Mouse (Mus musculus) myocyte (in vitro differentiated cells): ENCODE measurements around the gene Sult2b1. TPM values are rescaled to one million over a fixed set of nuclear protein-coding genes. Genes with fewer than 3 reads are reported as not detected.

Source experiments
- H3K27me3 ChIP-seq: one replicate; pipeline ENCODE4 v1.6.1; 2011; ENCODE audit not compliant: control insufficient read depth, insufficient read depth, insufficient read length
- H3K36me3 ChIP-seq: one replicate; pipeline ENCODE4 v1.6.1; 2011; ENCODE audit not compliant: control insufficient read depth, insufficient read depth
- H3K4me2 ChIP-seq: one replicate; pipeline ENCODE4 v1.6.1; 2011; ENCODE audit warnings: low read depth, control low read depth
- H3K4me3 ChIP-seq: one replicate; pipeline ENCODE4 v1.5.1; 2011; ENCODE audit warnings: mild to moderate bottlenecking, control low read depth, moderate library complexity
- H3K79me2 ChIP-seq: one replicate; pipeline ENCODE4 v1.6.1; 2011; ENCODE audit not compliant: control insufficient read depth, insufficient read depth
- H3ac ChIP-seq: one replicate; pipeline ENCODE4 v1.6.1; 2011; ENCODE audit not compliant: control insufficient read depth, insufficient read length
- CEBPB ChIP-seq: IDR thresholded peaks from 2 replicates; pipeline ENCODE4 v1.6.1; 2011; ENCODE audit warnings: mild to moderate bottlenecking, moderate library complexity; ENCODE audit not compliant: poor library complexity, insufficient read depth, severe bottlenecking
- E2F4 ChIP-seq: IDR thresholded peaks from one replicate; pipeline ENCODE4 v1.6.1; 2011; ENCODE audit warnings: mild to moderate bottlenecking, control low read depth, moderate library complexity; ENCODE audit not compliant: insufficient read depth
- MAX ChIP-seq: IDR thresholded peaks from one replicate; pipeline ENCODE4 v1.6.1; 2011; ENCODE audit warnings: low read depth, mild to moderate bottlenecking, control low read depth
- MYOD1 ChIP-seq, 3 experiments: IDR thresholded peaks; one replicate each; pipeline ENCODE4 v1.6.1; 2011; ENCODE audit warnings: control low read depth in 2 of 3, low read depth in 2 of 3, mild to moderate bottlenecking in 2 of 3, moderate library complexity in 1 of 3; ENCODE audit not compliant: insufficient read length in 2 of 3, control insufficient read depth in 1 of 3
- MYOG ChIP-seq, 3 experiments: IDR thresholded peaks; one replicate each; pipeline ENCODE4 v1.6.1; 2011; ENCODE audit warnings: control low read depth in 2 of 3, low read depth in 2 of 3, mild to moderate bottlenecking in 2 of 3; ENCODE audit not compliant: insufficient read length in 2 of 3, control insufficient read depth in 1 of 3, insufficient read depth in 1 of 3
- POLR2A ChIP-seq: IDR thresholded peaks from one replicate; pipeline ENCODE4 v1.6.1; 2011; ENCODE audit warnings: low read depth, mild to moderate bottlenecking, control low read depth, moderate library complexity; ENCODE audit not compliant: insufficient read length
- POLR2AphosphoS2 ChIP-seq: IDR thresholded peaks from one replicate; pipeline ENCODE4 v1.6.1; 2011; ENCODE audit warnings: low read depth, control low read depth; ENCODE audit not compliant: insufficient read length
- REST ChIP-seq: IDR thresholded peaks from one replicate; pipeline ENCODE4 v1.6.1; 2011; ENCODE audit warnings: mild to moderate bottlenecking, control low read depth, moderate library complexity; ENCODE audit not compliant: insufficient read depth, insufficient read length
- SRF ChIP-seq: IDR thresholded peaks from one replicate; pipeline ENCODE4 v1.6.1; 2011; ENCODE audit warnings: low read depth; ENCODE audit not compliant: control insufficient read depth, insufficient read length
- TCF12 ChIP-seq: IDR thresholded peaks from one replicate; pipeline ENCODE4 v1.6.1; 2011; ENCODE audit warnings: mild to moderate bottlenecking, control low read depth; ENCODE audit not compliant: poor library complexity, insufficient read depth, severe bottlenecking
- TCF3 ChIP-seq: IDR thresholded peaks from one replicate; pipeline ENCODE4 v1.6.1; 2011; ENCODE audit warnings: low read depth, control low read depth; ENCODE audit not compliant: insufficient read length
- USF1 ChIP-seq: IDR thresholded peaks from one replicate; pipeline ENCODE4 v1.6.1; 2011; ENCODE audit warnings: low read depth, mild to moderate bottlenecking, control low read depth, moderate library complexity
- polyA plus RNA-seq: library from polyadenylated mRNA; unstranded; fragments of >200 nt; fragmentation: generic; extraction: Trizol; gene quantifications from one replicate; pipeline ENCODE4 v1.2.1, GENCODE M21; 2012; ENCODE audit warnings: missing spikeins

The Sult2b1 gene
- polyA plus RNA-seq, 1 experiment = 0.47 TPM

DNA sequence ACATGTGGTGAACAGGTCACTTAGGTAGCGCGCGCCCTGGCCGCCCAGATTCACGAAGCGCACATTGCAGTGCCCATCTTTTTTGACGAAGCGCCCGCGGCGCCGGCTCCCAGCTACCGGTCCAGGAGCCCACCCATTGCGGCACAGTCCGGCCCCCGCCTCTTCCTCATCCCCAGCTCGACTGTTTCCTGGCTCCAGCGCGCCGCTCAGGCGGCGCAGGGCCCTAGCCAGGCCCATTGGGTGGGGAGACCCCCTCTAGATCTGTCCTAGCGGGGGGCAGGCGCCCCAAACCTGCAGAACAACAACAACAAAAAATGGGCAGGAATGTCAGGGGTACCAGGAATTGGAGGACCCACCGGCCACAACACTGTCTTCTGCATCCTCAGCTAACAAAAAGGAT is 35.4 kb upstream of the Sult2b1 start:
- no peak for TF ChIP-seq TCF12
- TF ChIP-seq REST = no peak
- TF ChIP-seq USF1 = no peak
- TF ChIP-seq SRF = no peak
- no peak for TF ChIP-seq MYOG (IDR thresholded peaks at IDR 0.05; ENCODE audit: control insufficient read depth in 1 of 3, insufficient read depth in 1 of 3, insufficient read length in 2 of 3, low read depth in 2 of 3)
- TF ChIP-seq MAX = no peak
- TF ChIP-seq E2F4 = no peak
- TF ChIP-seq POLR2AphosphoS2 = no peak
- no peak for TF ChIP-seq POLR2A
- TF ChIP-seq MYOD1 (IDR thresholded peaks at IDR 0.05; ENCODE audit: control insufficient read depth in 1 of 3, insufficient read length in 2 of 3, low read depth in 2 of 3) = no peak
- TF ChIP-seq CEBPB = no peak
- no peak for TF ChIP-seq TCF3
- H3K79me2 ChIP-seq = no peaks in the 10 kb centered on the region
- H3K4me2 ChIP-seq = no peak overlapping the region
- H3K4me3 ChIP-seq = no peak overlapping the region
- no peaks in the 10 kb centered on the region for H3K36me3 ChIP-seq
- no peak overlapping the region for H3ac ChIP-seq
- H3K27me3 ChIP-seq = no peaks in the 10 kb centered on the region

DNA sequence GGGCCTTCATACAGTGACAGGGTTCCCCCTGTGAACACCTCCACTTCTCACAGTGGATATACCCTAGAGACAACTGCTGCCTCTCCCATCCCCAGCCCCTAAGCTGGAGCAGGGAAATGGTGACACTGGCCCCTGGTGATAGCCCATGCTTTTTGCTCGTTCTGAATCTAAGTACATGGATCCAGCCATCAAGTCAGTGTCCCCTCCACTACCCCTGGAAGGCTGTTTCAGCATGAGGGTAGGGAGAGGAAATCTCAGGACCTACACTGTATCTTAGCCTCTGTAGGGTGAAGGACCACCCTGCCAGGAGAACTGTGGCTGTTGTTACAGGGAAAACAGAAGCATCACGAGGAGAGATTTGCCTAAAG is 31.5 kb upstream of the Sult2b1 start:
- no peaks in the 10 kb centered on the region for H3K27me3 ChIP-seq
- TF ChIP-seq POLR2AphosphoS2 (no peak), POLR2A (no peak), TCF12 (no peak), TCF3 (no peak), MAX (no peak), E2F4 (no peak)
- H3K79me2 ChIP-seq = peaks cover 19% of the 10 kb centered on the region
- no peak overlapping the region for H3K4me2 ChIP-seq
- no peak overlapping the region for H3K4me3 ChIP-seq
- peaks cover 11% of the 10 kb centered on the region for H3K36me3 ChIP-seq
- H3ac ChIP-seq = no peak overlapping the region

- Histone ChIP-seq H3K79me2 (peaks cover 19% of the 10 kb centered on the region), H3ac (no peak overlapping the region), H3K36me3 (peaks cover 15% of the 10 kb centered on the region), H3K27me3 (no peaks in the 10 kb centered on the region), H3K4me2 (no peak overlapping the region), H3K4me3 (no peak overlapping the region)
- TF ChIP-seq MYOG (IDR thresholded peaks at IDR 0.05; ENCODE audit: control insufficient read depth in 1 of 3, insufficient read depth in 1 of 3, insufficient read length in 2 of 3, low read depth in 2 of 3) (no peak), E2F4 (no peak), USF1 (no peak), TCF3 (no peak), MYOD1 (IDR thresholded peaks at IDR 0.05; ENCODE audit: control insufficient read depth in 1 of 3, insufficient read length in 2 of 3, low read depth in 2 of 3) (no peak), POLR2A (no peak), CEBPB (no peak), REST (no peak)
Measured at GRCm38 (mm10) chr7:45815323-45815983, 31.0 kb upstream of the Sult2b1 start.

- peak overlapping the region; percentile 70 for H3K4me3 ChIP-seq
Measured at GRCm38 (mm10) chr7:45814841-45815240, 30.4 kb upstream of the Sult2b1 start.

DNA sequence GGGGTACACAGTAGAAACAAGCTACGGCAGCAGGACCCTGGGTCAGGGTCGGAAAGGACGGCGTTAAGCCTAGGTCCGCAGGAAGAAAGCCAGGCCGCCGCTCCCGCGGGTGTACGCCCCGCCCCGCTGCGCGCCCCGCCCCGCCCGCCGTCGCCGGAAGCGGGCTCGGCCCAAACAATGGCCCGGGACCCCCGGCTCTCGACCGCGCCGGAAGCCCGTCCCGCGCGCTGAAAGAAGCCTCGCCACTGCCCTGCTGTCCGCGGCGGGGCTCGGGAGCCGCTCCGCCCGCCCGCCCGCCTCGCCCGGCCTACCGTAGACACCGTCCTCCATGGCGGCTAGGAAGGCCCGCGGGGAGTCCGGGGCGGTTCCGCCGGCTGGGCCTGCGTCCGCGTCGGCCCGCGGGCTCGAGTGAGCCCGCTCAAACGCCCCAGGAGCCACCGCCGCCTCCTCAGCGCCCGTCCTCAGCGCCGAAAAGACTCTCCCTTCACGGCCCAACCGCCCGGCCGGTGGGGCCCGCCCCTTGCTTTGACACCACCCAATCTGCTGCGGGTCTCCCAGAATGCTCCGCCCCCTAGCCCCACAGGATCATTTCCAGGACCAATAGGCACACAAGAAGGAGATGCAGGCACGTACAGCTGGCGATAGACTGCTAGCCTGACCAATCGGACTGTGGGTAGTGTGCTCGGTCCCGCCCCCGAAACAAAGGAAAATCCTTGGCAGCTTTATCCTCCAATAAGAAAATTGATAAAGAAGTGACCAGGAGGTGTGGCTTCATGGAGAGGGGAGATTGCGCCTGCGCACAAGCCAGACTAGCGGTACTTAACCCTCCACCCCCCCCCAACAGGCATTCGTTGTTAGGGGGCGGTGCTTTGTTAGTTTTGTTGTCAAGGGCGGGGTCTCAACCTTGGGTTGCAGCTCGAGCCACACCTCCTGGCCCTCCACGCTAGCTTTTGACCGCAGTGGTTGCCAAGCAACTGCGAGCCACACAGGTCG is 29.6 kb upstream of the Sult2b1 start, which contains the start of gene Cyth2:
Gene Cyth2 (minus strand): TSS at position 795 of the 993 bp plus-strand sequence.
- H3K27me3 ChIP-seq = no peaks in the 10 kb centered on the region
- peak within 1 kb of the TSS; percentile 91 for H3K4me2 ChIP-seq
- peak within 1 kb of the TSS; percentile 83 for H3ac ChIP-seq
- H3K36me3 ChIP-seq = peaks cover 23% of the 10 kb centered on the region
- peaks cover 19% of the 10 kb centered on the region for H3K79me2 ChIP-seq
- H3K4me3 ChIP-seq = peak within 1 kb of the TSS; percentile 70
- TF ChIP-seq POLR2AphosphoS2 (peak; percentile 67), MYOG (IDR thresholded peaks at IDR 0.05; ENCODE audit: control insufficient read depth in 1 of 3, insufficient read depth in 1 of 3, insufficient read length in 2 of 3, low read depth in 2 of 3) (no peak), POLR2A (peak; percentile 70)

More at GRCm38 (mm10) chr7:45814841-45815240, 30.4 kb upstream of the Sult2b1 start:
- H3K79me2 ChIP-seq = peaks cover 19% of the 10 kb centered on the region
- H3K27me3 ChIP-seq = no peaks in the 10 kb centered on the region
- peak overlapping the region; percentile 91 for H3K4me2 ChIP-seq
- peaks cover 21% of the 10 kb centered on the region for H3K36me3 ChIP-seq
- no peak overlapping the region for H3ac ChIP-seq
- TF ChIP-seq SRF (no peak), TCF12 (no peak), MYOG (IDR thresholded peaks at IDR 0.05; ENCODE audit: control insufficient read depth in 1 of 3, insufficient read depth in 1 of 3, insufficient read length in 2 of 3, low read depth in 2 of 3) (no peak), USF1 (no peak), POLR2AphosphoS2 (no peak), MAX (no peak)
